Mouse (Mus musculus) stomach, postnatal 0 days (tissue): ENCODE results near the gene Fcf1.

Experiments used
- CTCF ChIP-seq: IDR thresholded peaks from 2 replicates; pipeline ENCODE4 v1.5.1; 2016; ENCODE audit warnings: antibody characterized with exemption, low read depth, mild to moderate bottlenecking, moderate library complexity
- EP300 ChIP-seq: optimal IDR thresholded peaks from 2 replicates; pipeline ENCODE3; 2016; ENCODE audit warnings: antibody characterized with exemption

DNA sequence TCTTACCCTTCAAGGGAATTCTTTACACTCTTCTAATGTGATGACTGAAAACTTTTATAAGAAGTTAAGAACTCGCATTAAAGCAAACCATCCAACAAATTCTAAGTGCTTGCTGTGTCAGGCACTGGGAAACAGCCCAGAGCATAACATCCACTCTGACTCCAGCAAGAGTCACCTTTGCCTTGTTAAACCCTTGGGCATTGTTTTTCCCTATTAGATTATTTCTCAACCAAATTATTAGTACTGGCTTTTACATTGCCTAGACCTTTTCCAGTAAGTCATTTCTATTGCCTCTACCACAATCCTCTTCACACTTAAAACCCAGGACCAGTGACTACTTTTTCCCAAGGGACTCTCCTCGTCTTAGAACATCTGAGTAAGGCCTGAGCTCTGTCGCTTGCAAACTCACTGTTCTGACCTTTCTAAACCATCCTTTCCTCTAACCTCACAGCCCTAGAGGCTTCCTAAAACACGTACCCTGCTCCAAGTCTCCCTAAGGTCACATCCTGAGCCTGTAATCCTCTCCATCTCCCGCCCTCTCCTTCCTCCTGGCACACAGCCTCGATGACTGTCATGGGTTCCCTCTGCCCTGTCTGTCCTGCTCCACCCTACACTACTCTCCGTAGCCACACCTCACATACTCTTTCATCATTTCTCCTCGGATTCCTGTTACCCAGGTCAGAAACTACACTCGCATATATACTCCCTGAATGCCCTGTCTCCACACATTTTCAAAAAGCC is 25.7 kb upstream of the Fcf1 start:
- no peak for TF ChIP-seq CTCF
- no peak for TF ChIP-seq EP300
